Mouse (Mus musculus): ENCODE measurements around the gene Defb35. TPM values are rescaled to one million over a fixed set of nuclear protein-coding genes. Genes with fewer than 3 reads are reported as not detected.

Gene Defb35
- polyA plus RNA-seq, 1 experiment = not detected

DNA sequence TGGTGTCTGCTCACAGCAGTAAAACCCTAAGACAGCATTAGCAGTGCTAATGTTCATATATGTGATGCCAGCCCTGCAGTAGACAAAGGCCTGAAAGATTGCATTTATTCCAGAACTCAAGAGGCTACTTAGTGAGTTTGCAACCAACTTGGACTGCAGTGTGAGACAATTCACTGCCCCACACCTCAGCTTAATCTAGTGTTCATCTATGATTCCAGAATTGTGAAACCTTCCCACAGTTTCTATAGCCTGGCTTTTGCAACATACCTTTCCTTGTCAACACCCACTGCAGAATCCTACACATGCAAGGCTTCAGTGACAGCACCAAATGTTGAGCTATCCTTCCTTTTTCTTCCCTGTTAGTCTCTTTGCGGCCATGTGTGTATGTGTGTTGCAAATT is 28.5 kb downstream of the Defb35 start:
- no peaks in the 10 kb centered on the region for H3K27me3 ChIP-seq (ENCODE audit: control insufficient read depth, insufficient read depth, insufficient read length)
- no peak overlapping the region for H3K4me3 ChIP-seq (ENCODE audit: insufficient read depth, poor library complexity, severe bottlenecking)
- no peak overlapping the region for H3ac ChIP-seq (ENCODE audit: control insufficient read depth, insufficient read length, low read depth)
- no peaks in the 10 kb centered on the region for H3K36me3 ChIP-seq (ENCODE audit: control insufficient read depth, insufficient read depth)
- no peaks in the 10 kb centered on the region for H3K79me3 ChIP-seq (ENCODE audit: low read depth)
- TF ChIP-seq MYOD1 (IDR thresholded peaks at IDR 0.05; ENCODE audit: control insufficient read depth, insufficient read length, low read depth) (no peak), USF1 (IDR thresholded peaks at IDR 0.05; ENCODE audit: low read depth) (no peak)
- no peaks in the 10 kb centered on the region for H3K79me2 ChIP-seq (ENCODE audit: control insufficient read depth, insufficient read depth)

DNA sequence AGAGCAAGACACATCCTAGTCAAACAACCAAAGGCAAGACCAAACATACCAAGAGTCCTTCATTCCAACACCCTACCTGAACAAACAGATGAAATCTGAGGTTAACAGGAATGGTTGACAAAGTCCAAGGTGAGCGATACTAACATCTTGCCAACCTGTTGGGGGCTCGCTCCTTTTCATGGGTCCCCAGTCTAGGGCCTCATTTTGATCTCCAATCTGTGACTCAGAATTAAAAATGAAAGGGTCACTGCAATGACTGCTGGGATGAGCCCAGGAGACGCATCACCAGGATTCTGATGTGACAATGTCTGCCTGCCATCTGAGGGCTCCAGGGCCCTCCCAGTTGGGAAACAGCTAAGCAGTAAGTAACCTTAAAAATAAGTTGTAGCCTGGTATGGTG is 31.3 kb downstream of the Defb35 start, which contains the start of gene Ccdc70:
Gene Ccdc70 (plus strand): TSS at position 301 of the 400 bp plus-strand sequence.
- H3K27me3 ChIP-seq (ENCODE audit: control insufficient read depth, insufficient read depth, insufficient read length) = no peaks in the 10 kb centered on the region
- no peaks in the 10 kb centered on the region for H3K79me3 ChIP-seq (ENCODE audit: low read depth)
- H3K4me3 ChIP-seq (ENCODE audit: insufficient read depth, poor library complexity, severe bottlenecking) = no peak within 1 kb of the TSS
- no peaks in the 10 kb centered on the region for H3K79me2 ChIP-seq (ENCODE audit: control insufficient read depth, insufficient read depth)
- no peak for TF ChIP-seq CEBPB (IDR thresholded peaks at IDR 0.05; ENCODE audit: low read depth)
- TF ChIP-seq MAX (IDR thresholded peaks at IDR 0.05) = no peak
- TF ChIP-seq FOSL1 (IDR thresholded peaks at IDR 0.05; ENCODE audit: insufficient read depth, low read length, poor library complexity, severe bottlenecking) = no peak
- no peak for TF ChIP-seq CTCF (IDR thresholded peaks at IDR 0.05; ENCODE audit: control insufficient read depth, insufficient read depth, insufficient read length)
- no peak for TF ChIP-seq MYOD1 (IDR thresholded peaks at IDR 0.05; ENCODE audit: control insufficient read depth, insufficient read length, low read depth)
- TF ChIP-seq MYOG (IDR thresholded peaks at IDR 0.05; ENCODE audit: control insufficient read depth, extremely low read depth, insufficient read length) = no peak
- no peak for TF ChIP-seq USF1 (IDR thresholded peaks at IDR 0.05; ENCODE audit: low read depth)
- no peak within 1 kb of the TSS for H3ac ChIP-seq (ENCODE audit: control insufficient read depth, insufficient read length, low read depth)
- H3K36me3 ChIP-seq (ENCODE audit: control insufficient read depth, insufficient read depth) = no peaks in the 10 kb centered on the region

DNA sequence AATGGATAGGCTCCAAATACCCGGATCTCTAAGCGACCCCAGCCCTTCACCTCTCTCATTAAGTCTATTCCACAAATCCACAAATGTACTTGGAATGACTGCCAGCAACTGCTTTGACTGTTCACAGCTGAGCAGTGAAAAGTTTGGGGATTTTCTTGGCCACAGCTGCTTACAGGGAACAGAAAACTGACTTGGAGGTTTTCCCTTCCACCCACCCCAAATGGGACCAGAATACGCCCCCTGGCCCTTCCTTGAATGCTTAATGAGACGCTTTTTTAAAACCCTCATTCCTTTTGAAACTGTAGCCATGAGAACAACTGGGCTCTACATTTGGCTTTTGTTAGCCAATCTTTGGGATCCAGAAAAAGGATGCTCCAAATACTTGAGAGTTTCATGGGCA is 40.0 kb downstream of the Defb35 start:
- H3K36me3 ChIP-seq (ENCODE audit: control insufficient read depth, insufficient read depth) = no peaks in the 10 kb centered on the region
- H3K27me3 ChIP-seq (ENCODE audit: control insufficient read depth, insufficient read depth, insufficient read length) = no peaks in the 10 kb centered on the region
- no peak overlapping the region for H3K4me3 ChIP-seq (ENCODE audit: insufficient read depth, poor library complexity, severe bottlenecking)
- TF ChIP-seq CTCF (IDR thresholded peaks at IDR 0.05; ENCODE audit: control insufficient read depth, insufficient read depth, insufficient read length) (no peak), CEBPB (IDR thresholded peaks at IDR 0.05; ENCODE audit: low read depth) (no peak), MYOD1 (IDR thresholded peaks at IDR 0.05; ENCODE audit: control insufficient read depth, insufficient read length, low read depth) (no peak), MAX (IDR thresholded peaks at IDR 0.05) (no peak), USF1 (IDR thresholded peaks at IDR 0.05; ENCODE audit: low read depth) (no peak), FOSL1 (IDR thresholded peaks at IDR 0.05; ENCODE audit: insufficient read depth, low read length, poor library complexity, severe bottlenecking) (no peak), MYOG (IDR thresholded peaks at IDR 0.05; ENCODE audit: control insufficient read depth, extremely low read depth, insufficient read length) (no peak)
- no peak overlapping the region for H3ac ChIP-seq (ENCODE audit: control insufficient read depth, insufficient read length, low read depth)
- H3K79me2 ChIP-seq (ENCODE audit: control insufficient read depth, insufficient read depth) = no peaks in the 10 kb centered on the region
- no peaks in the 10 kb centered on the region for H3K79me3 ChIP-seq (ENCODE audit: low read depth)

DNA sequence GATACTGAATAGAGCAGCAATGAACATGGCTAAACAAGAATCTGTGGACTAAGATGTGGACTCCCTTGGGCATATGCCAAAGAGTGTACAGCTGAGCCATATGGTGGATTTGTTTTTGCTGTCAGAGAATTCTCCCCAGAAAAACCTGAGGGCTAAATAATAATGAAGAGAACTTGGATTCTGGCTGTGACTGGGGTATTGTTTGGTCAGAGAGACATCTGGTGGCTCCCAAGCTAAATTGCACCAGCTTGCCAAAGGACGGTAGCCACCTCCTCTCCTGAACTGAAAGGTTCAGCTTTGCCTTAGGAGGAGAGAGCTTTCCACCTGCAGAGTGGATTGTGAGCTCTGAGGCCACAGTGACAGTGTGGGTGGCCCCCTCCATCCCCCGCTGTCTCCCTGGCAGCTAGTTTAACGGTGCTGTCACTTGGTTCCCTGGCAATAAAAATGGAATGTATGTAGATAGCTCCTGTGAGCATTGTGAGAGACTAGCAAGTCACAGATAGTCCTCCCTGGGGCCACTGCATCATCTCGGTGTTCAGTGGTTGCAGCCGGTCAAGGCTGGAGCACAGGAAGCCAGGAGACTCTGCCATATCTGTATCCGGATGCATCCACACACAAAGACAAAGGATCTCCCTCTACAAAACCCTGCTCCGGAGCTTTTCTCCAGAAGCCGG is 43.6 kb downstream of the Defb35 start:
- H3K79me3 ChIP-seq (ENCODE audit: low read depth) = no peaks in the 10 kb centered on the region
- H3ac ChIP-seq (ENCODE audit: control insufficient read depth, insufficient read length, low read depth) = no peak overlapping the region
- no peaks in the 10 kb centered on the region for H3K79me2 ChIP-seq (ENCODE audit: control insufficient read depth, insufficient read depth)
- H3K4me3 ChIP-seq (ENCODE audit: insufficient read depth, poor library complexity, severe bottlenecking) = no peak overlapping the region
- TF ChIP-seq CTCF (IDR thresholded peaks at IDR 0.05; ENCODE audit: control insufficient read depth, insufficient read depth, insufficient read length) (no peak), FOSL1 (IDR thresholded peaks at IDR 0.05; ENCODE audit: insufficient read depth, low read length, poor library complexity, severe bottlenecking) (no peak), USF1 (IDR thresholded peaks at IDR 0.05; ENCODE audit: low read depth) (no peak), MYOG (IDR thresholded peaks at IDR 0.05; ENCODE audit: control insufficient read depth, extremely low read depth, insufficient read length) (no peak), MAX (IDR thresholded peaks at IDR 0.05) (no peak), CEBPB (IDR thresholded peaks at IDR 0.05; ENCODE audit: low read depth) (no peak), MYOD1 (IDR thresholded peaks at IDR 0.05; ENCODE audit: control insufficient read depth, insufficient read length, low read depth) (no peak)
- H3K36me3 ChIP-seq (ENCODE audit: control insufficient read depth, insufficient read depth) = no peaks in the 10 kb centered on the region
- no peaks in the 10 kb centered on the region for H3K27me3 ChIP-seq (ENCODE audit: control insufficient read depth, insufficient read depth, insufficient read length)

Other genes starting within 250 kb of the Defb35 start
- gene AY761184, start 234.7 kb upstream of the Defb35 start, polyA plus RNA-seq (2012; fragmentation: generic; extraction: Trizol) = not detected
- gene Defa24, start 203.9 kb upstream of the Defb35 start, polyA plus RNA-seq (2012; fragmentation: generic; extraction: Trizol) = not detected
- not detected for gene Defb50, start 114.8 kb upstream of the Defb35 start, polyA plus RNA-seq (2012; fragmentation: generic; extraction: Trizol)
- gene Defb2, start 98.4 kb upstream of the Defb35 start, polyA plus RNA-seq (2012; fragmentation: generic; extraction: Trizol) = not detected
- not detected for gene Defb10, start 79.5 kb upstream of the Defb35 start, polyA plus RNA-seq (2012; fragmentation: generic; extraction: Trizol)
- gene Defb9, start 52.9 kb upstream of the Defb35 start, polyA plus RNA-seq (2012; fragmentation: generic; extraction: Trizol) = not detected
- gene Defb11, start 31.9 kb upstream of the Defb35 start, polyA plus RNA-seq (2012; fragmentation: generic; extraction: Trizol) = not detected
- gene Defb15, start 5.6 kb upstream of the Defb35 start, polyA plus RNA-seq (2012; fragmentation: generic; extraction: Trizol) = not detected
- gene Defb13, start 8.4 kb downstream of the Defb35 start, polyA plus RNA-seq (2012; fragmentation: generic; extraction: Trizol) = not detected
- not detected for gene Fam90a1a, start 20.4 kb downstream of the Defb35 start, polyA plus RNA-seq (2012; fragmentation: generic; extraction: Trizol)
- gene Ccdc70, start 31.4 kb downstream of the Defb35 start, polyA plus RNA-seq (2012; fragmentation: generic; extraction: Trizol) = not detected
- 0.04 TPM for gene Atp7b, start 122.0 kb downstream of the Defb35 start, polyA plus RNA-seq (2012; fragmentation: generic; extraction: Trizol)
- gene Alg11, start 122.4 kb downstream of the Defb35 start, polyA plus RNA-seq (2012; fragmentation: generic; extraction: Trizol) = 3.1 TPM
- gene Nek5, start 186.7 kb downstream of the Defb35 start, polyA plus RNA-seq (2012; fragmentation: generic; extraction: Trizol) = not detected
- gene Nek3, start 228.1 kb downstream of the Defb35 start, polyA plus RNA-seq (2012; fragmentation: generic; extraction: Trizol) = 1.4 TPM
- gene Ckap2, start 247.5 kb downstream of the Defb35 start, polyA plus RNA-seq (2012; fragmentation: generic; extraction: Trizol) = 21.3 TPM

Data from C2C12 (cell line).